Mouse (Mus musculus) left cerebral cortex, adult 18-20 months (tissue): ENCODE data around the gene Otx1. TPM values are rescaled to one million over a fixed set of nuclear protein-coding genes. Genes with fewer than 3 reads are reported as not detected.

Experiments
- DNase-seq, 2 experiments: peaks; one replicate each; pipeline ENCODE4 v3.0.0; 2021 to 2022; ENCODE audit warnings: low spot score in 2 of 2, mixed read lengths in 1 of 2
- total RNA-seq, 2 experiments: library from RNA; stranded (reverse); gene quantifications; 2 replicates each; pipeline ENCODE4 v1.2.3; 2021

Gene Otx1
- total RNA-seq, 2 experiments from 2014 or later = 5.0 to 5.3 TPM

- DNase-seq = no peak
These were observed 47.5 kb downstream of the Otx1 start for GRCm38 (mm10) chr11:21955167-21955566.

- no peak for DNase-seq
These were observed 51.0 kb downstream of the Otx1 start for GRCm38 (mm10) chr11:21951657-21952237.

DNA sequence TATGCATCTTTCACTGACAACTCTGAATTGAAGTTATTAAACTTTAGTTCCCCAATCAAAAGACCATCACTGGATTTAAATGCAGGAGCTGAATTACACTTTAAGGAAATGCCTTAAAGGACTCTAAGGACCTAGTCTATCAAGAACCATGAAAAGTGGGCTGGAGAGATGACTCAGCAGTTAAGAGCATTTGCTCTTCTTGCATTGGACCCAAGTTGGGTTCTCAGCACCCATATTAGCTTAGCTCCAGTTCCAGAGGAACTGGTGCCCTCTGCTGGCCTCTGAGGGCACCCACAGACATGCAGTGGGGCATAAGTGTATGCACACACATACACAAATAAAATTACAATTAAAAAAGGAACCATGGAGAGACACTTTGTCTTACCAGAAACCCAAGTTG, 52.6 kb downstream of the Otx1 start:
- no peak for DNase-seq
